Mouse (Mus musculus) midbrain, embryonic 14.5 days (tissue): ENCODE measurements at regions not wholly inside any gene's neighbourhood (a gene's known extent, or its start where the extent isn't known, plus 50 kb on each side); places are given as distances from the start of the nearest gene placed in this dataset.

Experiments used
- ATAC-seq: fragments of 200-750 bp; cut with Nextera tagmentation; 2 replicates; pipeline ENCODE4 v1.8.0; 2017; ENCODE audit warnings: moderate number of reproducible peaks, moderate library complexity; ENCODE audit not compliant: low FRiP score, low TSS enrichment
- DNase-seq: peaks from one replicate; pipeline ENCODE4 v3.0.0-alpha.2; 2015
- H3K27ac ChIP-seq: fragments of 300-500 bp; sonication (generic); replicated peaks from 2 replicates; pipeline ENCODE4 v1.5.1; 2014; ENCODE audit warnings: mild to moderate bottlenecking, low read depth, low read length, moderate library complexity
- H3K27me3 ChIP-seq: fragments of 300-500 bp; sonication (generic); 2 replicates; pipeline ENCODE4 v1.6.1; 2014; ENCODE audit warnings: low read length, control low read depth, mixed read lengths; ENCODE audit not compliant: control insufficient read depth, insufficient read depth
- H3K36me3 ChIP-seq: fragments of 300-500 bp; sonication (generic); 2 replicates; pipeline ENCODE4 v1.6.1; 2014; ENCODE audit warnings: low read length, control low read depth; ENCODE audit not compliant: control insufficient read depth, insufficient read depth
- H3K4me1 ChIP-seq: fragments of 300-500 bp; sonication (generic); 2 replicates; pipeline ENCODE4 v1.6.1; 2014; ENCODE audit warnings: mild to moderate bottlenecking, antibody characterized with exemption, low read length, control low read depth; ENCODE audit not compliant: control insufficient read depth, insufficient read depth
- H3K4me2 ChIP-seq: fragments of 300-500 bp; sonication (generic); 2 replicates; pipeline ENCODE4 v1.6.1; 2014; ENCODE audit warnings: mild to moderate bottlenecking, low read length, moderate library complexity
- H3K4me3 ChIP-seq: fragments of 300-500 bp; sonication (generic); replicated peaks from 2 replicates; pipeline ENCODE4 v1.5.1; 2014; ENCODE audit warnings: low read depth, low read length
- H3K9ac ChIP-seq: fragments of 300-500 bp; sonication (generic); replicated peaks from 2 replicates; pipeline ENCODE4 v1.6.1; 2014; ENCODE audit warnings: mild to moderate bottlenecking, low read length, moderate library complexity
- H3K9me3 ChIP-seq: fragments of 300-500 bp; sonication (generic); 2 replicates; pipeline ENCODE4 v1.6.1; 2016; ENCODE audit warnings: low read length, control low read depth, mixed read lengths; ENCODE audit not compliant: control insufficient read depth
- WGBS: fragments of 180-500 bp; shearing (Covaris S2); extraction: QIAGEN DNeasy Blood & Tissue Kit; methylation state at CpG from one replicate; pipeline ENCODE4 v1.1.7; 2014; 5-methylcytosine and 5-hydroxymethylcytosine counted together

GRCm38 (mm10) chr2:105515326-105515725 is 116.2 kb upstream of the Rcn1 start:
- no peak for ATAC-seq
- 68% methylated on average over 3 of the region's 3 CpGs for WGBS
- Histone ChIP-seq H3K9ac (no peak overlapping the region), H3K4me2 (no peak overlapping the region), H3K36me3 (no peaks in the 10 kb centered on the region), H3K27me3 (no peaks in the 10 kb centered on the region; the same call in 1 of the 2 replicates), H3K27ac (no peak overlapping the region), H3K9me3 (no peaks in the 10 kb centered on the region), H3K4me1 (peaks cover 18% of the 10 kb centered on the region; the same call in 1 of the 2 replicates), H3K4me3 (no peak overlapping the region)
- DNase-seq = no peak

- Histone ChIP-seq H3K4me3 (no peak overlapping the region), H3K27me3 (no peaks in the 10 kb centered on the region; the same call in 1 of the 2 replicates), H3K27ac (no peak overlapping the region), H3K4me2 (no peak overlapping the region), H3K9ac (no peak overlapping the region), H3K36me3 (no peaks in the 10 kb centered on the region), H3K9me3 (no peaks in the 10 kb centered on the region), H3K4me1 (peaks cover 18% of the 10 kb centered on the region; the same call in 1 of the 2 replicates)
- DNase-seq (peak; percentile 73), ATAC-seq (peak; percentile 62; the same call in 1 of the 2 replicates)
- 28% methylated on average over 6 of the region's 6 CpGs for WGBS
These were observed 117.4 kb upstream of the Rcn1 start for GRCm38 (mm10) chr2:105516267-105517133.

- Histone ChIP-seq H3K4me3 (no peak overlapping the region), H3K9ac (no peak overlapping the region), H3K27ac (no peak overlapping the region), H3K4me2 (no peak overlapping the region), H3K9me3 (no peaks in the 10 kb centered on the region), H3K27me3 (peaks cover 6% of the 10 kb centered on the region; the same call in 1 of the 2 replicates), H3K36me3 (no peaks in the 10 kb centered on the region), H3K4me1 (peaks cover 3% of the 10 kb centered on the region; the same call in 1 of the 2 replicates)
- DNase-seq (no peak), ATAC-seq (no peak)
- WGBS = 8% methylated on average over 4 of the region's 4 CpGs
These were observed 122.7 kb upstream of the Rcn1 start for GRCm38 (mm10) chr2:105521841-105522240.

GRCm38 (mm10) chr2:105523297-105523802 is 124.2 kb upstream of the Rcn1 start:
- Histone ChIP-seq H3K4me1 (no peaks in the 10 kb centered on the region), H3K27me3 (peaks cover 6% of the 10 kb centered on the region; the same call in 1 of the 2 replicates), H3K4me2 (no peak overlapping the region), H3K36me3 (no peaks in the 10 kb centered on the region), H3K27ac (no peak overlapping the region), H3K4me3 (no peak overlapping the region), H3K9me3 (no peaks in the 10 kb centered on the region), H3K9ac (no peak overlapping the region)
- peak; percentile 69 for DNase-seq
- no peak; the same call in 1 of the 2 replicates for ATAC-seq
- WGBS = 3% methylated on average over 5 of the region's 5 CpGs

GRCm38 (mm10) chr2:105525111-105525610 is 126.0 kb upstream of the Rcn1 start:
- no peaks in the 10 kb centered on the region for H3K4me1 ChIP-seq
- H3K4me2 ChIP-seq = no peak overlapping the region
- H3K36me3 ChIP-seq = no peaks in the 10 kb centered on the region
- H3K9ac ChIP-seq = no peak overlapping the region
- H3K9me3 ChIP-seq = no peaks in the 10 kb centered on the region
- H3K27ac ChIP-seq = no peak overlapping the region
- H3K27me3 ChIP-seq = peaks cover 6% of the 10 kb centered on the region; the same call in 1 of the 2 replicates
- DNase-seq (no peak), ATAC-seq (no peak)
- H3K4me3 ChIP-seq = no peak overlapping the region
- WGBS = 79% methylated on average over 7 of the region's 7 CpGs

GRCm38 (mm10) chr2:105528535-105528934 is 129.4 kb upstream of the Rcn1 start:
- ATAC-seq = no peak
- H3K27ac ChIP-seq = no peak overlapping the region
- no peaks in the 10 kb centered on the region for H3K36me3 ChIP-seq
- no peak overlapping the region for H3K9ac ChIP-seq
- no peaks in the 10 kb centered on the region for H3K4me1 ChIP-seq
- H3K27me3 ChIP-seq = no peaks in the 10 kb centered on the region; the same call in 1 of the 2 replicates
- H3K4me3 ChIP-seq = no peak overlapping the region
- WGBS = 94% methylated on average over 8 of the region's 8 CpGs
- no peak overlapping the region for H3K4me2 ChIP-seq
- no peaks in the 10 kb centered on the region for H3K9me3 ChIP-seq
- DNase-seq = no peak

GRCm38 (mm10) chr2:105544099-105544498 is 124.6 kb upstream of the Pax6 start:
- WGBS = 85% methylated on average over 13 of the region's 13 CpGs
- ATAC-seq (no peak), DNase-seq (no peak)
- Histone ChIP-seq H3K4me1 (no peaks in the 10 kb centered on the region), H3K4me3 (no peak overlapping the region), H3K4me2 (no peak overlapping the region), H3K27me3 (no peaks in the 10 kb centered on the region), H3K27ac (no peak overlapping the region), H3K9me3 (no peaks in the 10 kb centered on the region), H3K9ac (no peak overlapping the region), H3K36me3 (no peaks in the 10 kb centered on the region)

- Histone ChIP-seq H3K27ac (no peak overlapping the region), H3K36me3 (no peaks in the 10 kb centered on the region), H3K9ac (no peak overlapping the region), H3K27me3 (no peaks in the 10 kb centered on the region), H3K4me1 (no peaks in the 10 kb centered on the region), H3K9me3 (no peaks in the 10 kb centered on the region), H3K4me2 (no peak overlapping the region), H3K4me3 (no peak overlapping the region)
- DNase-seq (no peak), ATAC-seq (no peak)
- 79% methylated on average over 2 of the region's 2 CpGs for WGBS
These were observed 116.6 kb upstream of the Pax6 start for GRCm38 (mm10) chr2:105552092-105552491.
